Mouse (Mus musculus): ENCODE results near the gene Dennd4b. TPM values are rescaled to one million over a fixed set of nuclear protein-coding genes. Genes with fewer than 3 reads are reported as not detected.
"Not testable (repeated sequence)": the region's sequence is repeated elsewhere in the genome, so short reads cannot be mapped to it uniquely, and the experiment has no call there.

The Dennd4b gene
- total RNA-seq (2021): 10 to 100 TPM; 71.3 to 76.9 TPM
- long read RNA-seq, experiment 1, full-length matches to known transcripts: 10 of 56 reads
- long read RNA-seq, experiment 1, partial matches to known transcripts: 42 of 56 reads
- long read RNA-seq, experiment 1, other reads (novel, unspliced or antisense): 4 of 56 reads
- long read RNA-seq, experiment 2, full-length matches to known transcripts: 12 of 79 reads
- long read RNA-seq, experiment 2, partial matches to known transcripts: 58 of 79 reads
- long read RNA-seq, experiment 2, other reads (novel, unspliced or antisense): 9 of 79 reads

- DNase-seq: peak; percentile 92
These were observed at the start of gene Dennd4b for GRCm38 (mm10) chr3:90265034-90265931. Gene Dennd4b (plus strand): TSS chr3:90265185.

GRCm38 (mm10) chr3:90215825-90216380, 49.1 kb upstream of the Dennd4b start:
- DNase-seq: no peak

- DNase-seq: no peak
These were observed 44.9 kb upstream of the Dennd4b start for GRCm38 (mm10) chr3:90220088-90220487.

DNA sequence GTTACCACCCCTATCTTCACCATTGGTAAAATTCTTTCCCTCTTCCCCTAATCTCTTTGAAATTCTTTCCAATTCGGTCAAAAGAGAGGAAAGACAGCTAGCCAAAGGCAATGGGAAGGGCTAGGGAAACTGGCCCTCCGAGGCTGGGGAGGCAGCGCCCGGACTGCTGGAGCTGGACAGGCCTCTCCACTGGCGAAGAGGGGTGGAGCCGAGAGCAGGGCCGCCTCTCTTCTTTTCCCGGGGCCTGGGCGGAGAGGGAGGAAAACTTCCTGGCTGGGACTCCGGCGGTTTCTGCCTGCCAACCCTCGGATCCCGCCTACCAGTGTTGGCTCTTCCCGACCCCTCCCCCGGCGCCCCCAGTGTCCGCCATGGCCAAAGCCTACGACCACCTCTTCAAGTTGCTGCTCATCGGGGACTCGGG, 44.4 kb upstream of the Dennd4b start:
- peak; percentile 80 for DNase-seq

DNA sequence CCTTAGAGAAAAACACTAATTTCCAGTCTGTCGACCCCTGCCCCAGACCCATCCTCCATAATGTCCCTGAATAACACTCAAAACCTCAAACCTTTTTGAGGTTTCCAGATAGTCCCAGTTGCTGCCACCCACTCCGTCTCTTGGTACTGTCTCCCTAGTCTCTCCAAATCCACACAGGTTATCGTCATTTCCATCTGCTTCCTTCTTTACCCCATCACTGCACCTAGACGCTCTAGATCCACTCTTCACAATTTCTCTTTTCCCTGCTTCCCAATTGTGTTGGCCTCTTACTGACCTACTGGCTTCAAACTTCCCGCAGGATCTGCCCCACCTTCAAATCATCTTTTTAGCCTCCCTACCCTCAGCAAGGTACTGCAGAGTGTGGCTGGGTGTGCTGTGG, 43.9 kb upstream of the Dennd4b start:
- DNase-seq: no peak

DNA sequence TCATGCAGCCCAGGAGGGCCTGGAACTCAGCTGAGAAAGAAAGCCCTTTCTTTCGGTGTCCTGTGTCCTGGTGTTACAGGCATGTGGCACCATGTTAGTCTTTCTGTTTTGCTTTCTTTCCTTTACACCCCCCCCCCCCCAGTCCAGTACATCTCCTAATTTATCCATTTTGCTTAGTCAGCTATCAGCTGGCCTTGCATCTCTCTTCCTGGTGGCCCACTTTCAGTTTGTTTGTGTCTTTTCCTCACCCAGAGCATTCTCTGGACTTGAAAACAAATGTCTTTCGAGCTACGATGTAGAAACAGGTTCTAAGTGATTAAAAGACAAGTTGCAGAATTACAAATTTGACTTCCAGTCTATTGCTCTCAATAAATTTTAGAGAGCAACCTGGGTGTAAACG, 42.5 kb upstream of the Dennd4b start:
- no peak for DNase-seq

DNA sequence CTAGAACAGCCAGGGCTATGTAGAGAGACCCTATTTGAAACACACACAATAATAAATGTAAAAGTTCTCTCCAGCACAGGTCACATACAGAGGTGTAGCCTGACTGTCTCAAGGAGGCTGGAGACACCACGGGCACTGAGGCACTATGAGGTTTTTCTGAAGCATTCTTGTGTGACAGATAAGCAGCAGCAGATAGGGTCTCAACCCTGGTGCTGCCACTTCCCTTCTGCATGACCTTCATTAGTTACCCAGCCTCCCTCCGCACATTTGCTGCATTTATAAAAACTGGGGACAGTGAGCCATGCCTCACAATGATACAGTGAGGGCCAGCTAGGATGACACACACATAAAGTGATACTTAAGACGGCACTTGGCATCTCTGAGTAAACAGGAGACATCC, 42.0 kb upstream of the Dennd4b start:
- no peak for DNase-seq

- no peak for DNase-seq
These were observed 40.7 kb upstream of the Dennd4b start for GRCm38 (mm10) chr3:90224331-90224730.

GRCm38 (mm10) chr3:90231075-90231474, 33.9 kb upstream of the Dennd4b start:
- DNase-seq: no peak

- DNase-seq: peak; percentile 92
These were observed 33.3 kb upstream of the Dennd4b start, which contains the start of gene Jtb for GRCm38 (mm10) chr3:90231507-90232333. Gene Jtb (plus strand): TSS chr3:90231597.

DNA sequence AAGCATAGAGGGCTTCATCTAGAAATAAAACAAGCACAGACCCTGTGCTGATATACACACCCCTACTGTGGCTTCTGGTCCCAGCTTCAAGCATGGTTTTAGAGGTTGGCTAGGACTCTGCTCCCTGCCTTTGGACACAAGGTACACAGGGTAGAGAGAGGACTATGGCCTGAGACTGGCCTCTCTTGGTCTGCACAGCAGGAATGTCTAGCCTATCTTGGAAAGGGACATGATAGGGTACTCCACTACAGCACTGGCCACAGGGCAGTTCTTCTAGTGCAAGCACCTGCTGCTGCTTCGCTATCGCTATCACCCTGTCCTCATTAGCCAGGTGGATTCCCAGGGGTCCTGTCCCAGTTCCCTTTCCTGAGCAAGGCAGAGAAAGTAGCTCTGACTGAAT, 23.7 kb upstream of the Dennd4b start:
- no peak for DNase-seq

DNA sequence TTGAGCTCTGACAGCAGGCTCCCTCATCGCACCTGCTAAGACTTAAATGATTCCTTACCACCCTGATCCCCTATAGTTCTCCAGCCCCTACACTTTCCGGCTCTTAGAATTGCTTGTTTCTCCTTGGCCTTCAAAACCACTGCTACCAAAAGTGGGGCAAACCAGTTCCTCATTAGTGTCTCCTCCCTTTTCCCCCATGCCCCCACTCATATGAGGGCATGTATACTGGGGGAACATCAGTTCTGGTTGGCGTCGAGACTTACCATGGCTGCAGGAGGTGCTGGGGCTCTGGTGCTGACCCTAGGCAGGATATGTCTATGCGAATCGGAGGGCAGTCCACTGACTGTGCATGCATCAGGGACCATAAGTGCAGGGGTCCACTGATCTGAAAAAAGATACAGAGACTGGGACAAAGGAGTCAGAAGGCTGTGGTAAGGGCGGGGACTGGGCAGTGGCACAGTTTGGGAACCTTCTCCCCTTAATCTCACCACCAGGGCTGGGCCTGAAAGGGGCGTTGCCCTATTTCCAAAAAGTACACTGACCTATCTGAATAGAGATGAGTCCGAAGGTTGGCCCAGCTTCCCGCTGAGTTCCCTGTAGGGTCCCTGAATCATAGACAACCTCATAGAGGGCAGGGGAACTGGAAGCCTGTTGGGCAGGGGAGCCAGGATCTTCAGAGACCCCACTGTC, 23.2 kb upstream of the Dennd4b start:
- DNase-seq: no peak

DNA sequence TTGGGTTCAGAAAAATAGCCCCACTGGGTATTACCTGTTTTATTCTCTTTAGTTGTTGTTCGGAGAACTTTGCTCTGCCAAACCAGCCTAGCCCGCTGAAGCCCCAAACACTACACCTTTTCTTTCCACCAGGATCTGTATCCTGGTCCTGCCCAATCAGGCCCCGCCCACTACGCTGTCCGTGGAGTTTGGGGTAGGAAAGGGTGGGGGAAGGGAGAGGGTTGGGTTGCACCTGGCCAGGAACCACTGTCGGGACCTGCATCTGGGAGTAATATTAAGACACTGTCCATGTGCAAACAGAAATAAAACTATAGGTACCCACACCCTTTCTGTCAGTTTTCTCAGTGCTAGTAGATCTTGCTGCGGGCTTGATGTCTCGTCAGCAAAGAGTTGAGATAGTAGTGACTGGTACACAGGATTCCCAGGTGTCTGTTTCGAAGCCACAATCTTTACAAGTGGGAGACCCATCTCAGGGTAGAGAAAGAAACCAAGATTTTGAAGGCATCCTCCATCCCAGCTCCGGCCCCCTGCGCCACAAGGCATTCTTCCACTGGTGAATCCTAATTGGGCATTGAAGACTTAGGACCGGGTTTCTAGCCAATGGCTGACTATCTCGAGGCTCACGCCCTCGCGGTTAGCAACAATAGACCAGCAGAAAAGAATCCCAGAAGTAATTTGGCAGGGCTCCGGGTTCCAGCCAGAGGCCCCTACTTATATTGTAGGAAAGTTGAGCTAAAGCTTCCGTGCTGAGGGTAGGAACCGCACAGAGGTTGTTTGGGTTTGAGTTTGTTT, 21.8 kb upstream of the Dennd4b start, which contains the start of gene Creb3l4:
TSS of gene Creb3l4 (minus strand) at position 529 of the 792 bp plus-strand sequence.
- DNase-seq: no peak

DNA sequence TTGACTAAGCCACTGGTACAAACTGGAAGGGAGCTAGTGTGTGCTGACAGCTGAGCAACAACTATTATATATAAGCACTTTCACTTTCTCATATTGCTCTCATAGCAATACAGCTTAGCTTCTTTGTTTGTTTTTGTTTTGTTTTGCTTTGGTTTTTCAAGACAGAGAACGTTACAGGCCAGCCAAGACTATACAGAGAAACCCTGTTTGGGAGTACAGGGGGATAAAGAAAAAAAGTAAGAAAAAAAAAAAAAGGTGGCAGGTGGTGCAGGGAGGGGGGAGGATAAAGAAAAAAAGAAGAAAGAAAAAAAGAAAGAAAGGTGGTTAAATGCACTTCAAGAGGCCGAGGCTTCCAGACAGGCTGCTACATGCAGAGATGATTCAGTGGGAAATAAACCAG, 19.6 kb upstream of the Dennd4b start:
- no peak for DNase-seq

DNA sequence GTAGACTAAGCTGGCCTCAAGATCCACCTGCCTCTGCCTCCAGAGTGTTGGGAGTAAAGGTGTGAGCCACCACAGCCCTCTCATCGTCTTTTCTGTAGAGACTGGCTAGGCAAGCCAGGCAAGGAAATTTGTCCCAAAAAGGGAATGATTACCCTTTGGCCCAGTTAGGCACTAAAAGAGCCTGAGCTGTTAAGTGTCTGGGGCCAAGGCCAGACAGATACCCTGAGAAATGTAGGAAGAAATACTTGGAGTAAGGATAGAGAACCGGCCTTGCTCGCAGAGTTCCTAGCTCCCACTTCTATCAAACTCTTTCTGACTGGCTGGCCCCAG, 17.4 kb upstream of the Dennd4b start:
- no peak for DNase-seq

- peak; percentile 94 for DNase-seq
These were observed 16.8 kb upstream of the Dennd4b start, which contains the start of gene Slc39a1 for GRCm38 (mm10) chr3:90247960-90248745. Gene Slc39a1 (plus strand): TSS chr3:90248172.

GRCm38 (mm10) chr3:90248746-90249100, 16.3 kb upstream of the Dennd4b start:
- no peak for DNase-seq

DNA sequence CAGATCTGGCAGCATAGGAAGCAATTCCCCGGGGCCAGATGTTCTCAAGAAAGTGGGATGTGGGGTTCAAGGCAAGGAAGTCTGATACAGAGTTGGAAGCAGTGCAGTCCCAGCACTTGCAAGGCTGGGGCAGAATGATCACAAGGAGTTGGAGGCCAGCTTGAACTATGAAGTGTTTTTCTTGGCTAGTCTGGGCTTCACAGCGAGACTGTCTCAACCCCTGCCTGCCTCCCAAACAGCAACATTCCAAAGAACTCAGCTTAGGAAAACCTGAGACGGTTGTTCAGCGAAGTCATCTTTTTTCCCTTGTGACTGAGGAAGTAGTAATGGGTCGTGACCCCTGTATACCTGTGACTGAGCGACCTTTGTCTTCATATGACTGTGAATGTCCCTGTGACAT, 14.2 kb upstream of the Dennd4b start:
- DNase-seq: no peak

GRCm38 (mm10) chr3:90251731-90252226, 13.2 kb upstream of the Dennd4b start:
- not testable (repeated sequence) for DNase-seq

- not testable (repeated sequence) for DNase-seq
These were observed 12.3 kb upstream of the Dennd4b start for GRCm38 (mm10) chr3:90252659-90253058.
